Mouse (Mus musculus): Measurements from ENCODE around the gene Acad11. TPM values are rescaled to one million over a fixed set of nuclear protein-coding genes. Genes with fewer than 3 reads are reported as not detected.
A peak's percentile ranks its signal among the peaks of the same experiment; 100 is the strongest.

Acad11 gene
- polyA plus RNA-seq, 1 experiment from 2014 or later: 44.8 TPM

DNA sequence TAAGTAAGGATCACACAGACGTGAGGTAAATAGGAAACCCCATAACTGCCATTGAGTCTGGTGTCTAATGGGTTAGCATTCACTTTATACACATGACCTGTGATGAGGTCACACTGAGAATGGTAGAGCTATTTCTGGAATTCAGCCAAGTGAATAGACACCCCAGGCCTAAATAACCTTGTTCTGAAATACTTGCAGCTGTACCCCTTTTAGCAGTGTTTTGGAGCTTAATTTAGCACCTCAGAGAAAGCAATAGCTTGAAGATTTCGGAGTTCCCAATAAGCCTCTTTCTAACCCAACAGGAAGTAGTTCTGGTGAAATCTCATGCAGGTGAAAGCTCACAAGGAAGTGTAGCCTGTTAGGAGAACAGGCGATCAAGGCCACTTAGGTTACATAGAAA is 63.7 kb downstream of the Acad11 start, which contains the start of gene Ackr4:
Gene Ackr4 (minus strand): TSS at position 101 of the 400 bp plus-strand sequence.
- no peaks in the 10 kb centered on the region for H3K4me1 ChIP-seq (ENCODE audit: control insufficient read depth, insufficient read depth, low read length)
- H3K36me3 ChIP-seq (ENCODE audit: control insufficient read depth, insufficient read depth, low read length): no peaks in the 10 kb centered on the region
- no peak within 1 kb of the TSS for H3K27ac ChIP-seq (ENCODE audit: low read length)
- H3K4me3 ChIP-seq (ENCODE audit: low read length): no peak within 1 kb of the TSS
- H3K9me3 ChIP-seq (ENCODE audit: control insufficient read depth, low read length): no peaks in the 10 kb centered on the region
- no peak within 1 kb of the TSS for H3K9ac ChIP-seq (ENCODE audit: low read depth, low read length)
- no peaks in the 10 kb centered on the region for H3K27me3 ChIP-seq (replicated peaks; ENCODE audit: control insufficient read depth, insufficient read depth, low read length)
- no peak within 1 kb of the TSS for H3K4me2 ChIP-seq (ENCODE audit: low read depth, low read length)
- ATAC-seq: no peak
- 88% methylated on average over 3 of the region's 3 CpGs for WGBS

DNA sequence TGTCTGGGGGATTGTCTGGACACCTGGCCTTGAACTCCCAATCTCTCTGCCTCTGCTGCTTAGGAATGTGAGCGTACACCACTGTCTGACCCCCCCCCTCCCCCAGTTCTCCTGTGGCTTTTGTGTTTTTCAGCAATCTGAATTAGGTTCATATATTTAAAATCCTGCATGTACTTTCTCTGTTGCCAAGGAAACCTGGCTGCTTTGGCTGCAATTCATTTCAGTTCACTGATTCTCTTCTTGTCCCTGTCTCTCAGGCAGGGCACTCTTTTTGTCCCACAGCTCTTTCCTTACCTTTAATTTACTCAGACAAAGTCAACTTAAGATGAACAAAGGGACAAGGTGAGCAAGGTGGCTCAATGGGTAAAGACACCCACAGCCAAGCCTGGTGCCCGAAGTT is 64.9 kb downstream of the Acad11 start:
- no peaks in the 10 kb centered on the region for H3K36me3 ChIP-seq (ENCODE audit: control insufficient read depth, insufficient read depth, low read length)
- H3K4me1 ChIP-seq (ENCODE audit: control insufficient read depth, insufficient read depth, low read length): no peaks in the 10 kb centered on the region
- H3K4me3 ChIP-seq (ENCODE audit: low read length): no peak overlapping the region
- no peak for ATAC-seq
- no peak overlapping the region for H3K9ac ChIP-seq (ENCODE audit: low read depth, low read length)
- WGBS: 66% methylated on average over 2 of the region's 2 CpGs
- no peaks in the 10 kb centered on the region for H3K27me3 ChIP-seq (replicated peaks; ENCODE audit: control insufficient read depth, insufficient read depth, low read length)
- H3K27ac ChIP-seq (ENCODE audit: low read length): no peak overlapping the region
- no peak overlapping the region for H3K4me2 ChIP-seq (ENCODE audit: low read depth, low read length)
- H3K9me3 ChIP-seq (ENCODE audit: control insufficient read depth, low read length): no peaks in the 10 kb centered on the region

DNA sequence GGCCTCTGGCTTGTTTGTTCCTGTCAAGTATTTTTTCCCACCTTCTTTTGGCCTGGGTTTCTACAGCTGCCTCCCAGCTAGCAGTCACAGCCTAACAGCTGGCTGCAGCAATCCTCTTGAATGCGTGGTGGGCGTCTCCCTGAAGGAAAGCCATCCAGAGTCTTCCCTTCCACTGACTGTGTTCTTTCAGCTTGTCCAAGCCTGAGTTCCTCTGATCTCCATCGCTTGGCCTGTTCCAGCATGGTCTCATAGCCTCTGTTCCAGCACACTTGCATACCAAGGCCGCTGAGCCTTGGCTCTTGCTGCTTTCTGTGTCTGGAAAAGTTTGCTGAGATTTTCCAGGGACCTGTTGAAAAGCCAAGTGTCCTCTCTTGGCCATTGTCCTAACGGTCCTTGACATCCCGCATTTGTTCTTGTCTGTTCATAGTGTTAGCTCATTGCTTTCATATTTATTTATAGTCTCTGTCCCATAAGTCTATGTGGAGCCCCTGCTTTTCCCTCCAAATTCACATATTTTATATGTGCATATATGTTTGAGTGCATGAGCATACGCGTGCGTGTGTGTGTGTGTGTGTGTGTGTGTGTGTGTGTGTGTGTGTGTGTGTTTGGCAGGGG is 67.1 kb downstream of the Acad11 start:
- Histone ChIP-seq H3K4me2 (ENCODE audit: low read depth, low read length) (no peak overlapping the region), H3K4me3 (ENCODE audit: low read length) (no peak overlapping the region), H3K27ac (ENCODE audit: low read length) (no peak overlapping the region), H3K36me3 (ENCODE audit: control insufficient read depth, insufficient read depth, low read length) (no peaks in the 10 kb centered on the region), H3K27me3 (replicated peaks; ENCODE audit: control insufficient read depth, insufficient read depth, low read length) (no peaks in the 10 kb centered on the region), H3K9ac (ENCODE audit: low read depth, low read length) (no peak overlapping the region), H3K9me3 (ENCODE audit: control insufficient read depth, low read length) (no peaks in the 10 kb centered on the region), H3K4me1 (ENCODE audit: control insufficient read depth, insufficient read depth, low read length) (no peaks in the 10 kb centered on the region)
- WGBS: 74% methylated on average over 9 of the region's 9 CpGs
- ATAC-seq: peak; percentile 86

DNA sequence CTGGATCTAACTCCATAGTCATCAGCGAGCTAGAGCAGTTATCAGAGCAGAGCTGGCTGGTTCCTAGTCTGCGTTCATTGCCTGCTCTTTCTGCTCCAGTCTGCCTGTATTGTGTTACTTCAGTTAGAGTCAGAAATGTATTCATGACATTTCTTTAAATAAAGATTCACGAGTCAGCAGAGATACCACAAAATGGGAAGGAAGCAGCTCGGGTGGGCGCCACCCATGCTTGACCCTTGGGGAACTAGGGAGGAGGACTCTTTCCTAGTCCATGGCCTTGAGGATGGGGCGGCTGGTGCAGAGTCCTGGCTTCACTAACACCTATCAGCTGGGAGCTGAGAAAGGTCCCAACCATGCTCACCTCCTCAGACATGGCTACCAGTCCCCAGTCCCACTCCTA is 77.2 kb downstream of the Acad11 start:
- no peak overlapping the region for H3K4me2 ChIP-seq (ENCODE audit: low read depth, low read length)
- H3K27ac ChIP-seq (ENCODE audit: low read length): no peak overlapping the region
- no peaks in the 10 kb centered on the region for H3K27me3 ChIP-seq (replicated peaks; ENCODE audit: control insufficient read depth, insufficient read depth, low read length)
- ATAC-seq: no peak
- H3K36me3 ChIP-seq (ENCODE audit: control insufficient read depth, insufficient read depth, low read length): no peaks in the 10 kb centered on the region
- no peaks in the 10 kb centered on the region for H3K9me3 ChIP-seq (ENCODE audit: control insufficient read depth, low read length)
- H3K4me3 ChIP-seq (ENCODE audit: low read length): no peak overlapping the region
- 84% methylated on average over 6 of the region's 6 CpGs for WGBS
- H3K9ac ChIP-seq (ENCODE audit: low read depth, low read length): no peak overlapping the region
- H3K4me1 ChIP-seq (ENCODE audit: control insufficient read depth, insufficient read depth, low read length): no peaks in the 10 kb centered on the region

DNA sequence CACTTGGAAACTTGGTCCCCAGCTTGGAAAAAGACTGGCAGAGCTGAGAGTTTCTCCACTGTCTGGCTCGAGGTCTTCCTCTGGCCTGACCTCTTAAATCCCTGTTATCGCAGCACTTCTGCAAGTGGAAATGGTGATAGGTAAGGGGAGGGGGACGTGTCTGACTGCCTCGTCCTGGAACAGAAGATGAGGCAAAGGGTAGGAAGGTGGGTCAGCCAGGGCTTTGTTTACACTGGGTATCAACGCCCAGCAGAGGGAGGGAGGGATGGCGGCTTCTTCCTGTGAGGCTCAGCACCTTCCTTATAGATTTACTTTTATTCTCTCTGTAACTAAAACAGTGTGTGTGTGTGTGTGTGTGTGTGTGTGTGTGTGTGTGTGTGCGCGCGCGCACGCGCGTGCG is 79.6 kb downstream of the Acad11 start:
- Histone ChIP-seq H3K9ac (ENCODE audit: low read depth, low read length) (no peak overlapping the region), H3K9me3 (ENCODE audit: control insufficient read depth, low read length) (no peaks in the 10 kb centered on the region), H3K36me3 (ENCODE audit: control insufficient read depth, insufficient read depth, low read length) (no peaks in the 10 kb centered on the region), H3K4me1 (ENCODE audit: control insufficient read depth, insufficient read depth, low read length) (no peaks in the 10 kb centered on the region), H3K27me3 (replicated peaks; ENCODE audit: control insufficient read depth, insufficient read depth, low read length) (no peaks in the 10 kb centered on the region), H3K27ac (ENCODE audit: low read length) (no peak overlapping the region), H3K4me3 (ENCODE audit: low read length) (no peak overlapping the region), H3K4me2 (ENCODE audit: low read depth, low read length) (no peak overlapping the region)
- WGBS: 59% methylated on average over 14 of the region's 14 CpGs
- 0 out of 2 replicates have a peak, but pooled peaks have one; percentile 38 for ATAC-seq

DNA sequence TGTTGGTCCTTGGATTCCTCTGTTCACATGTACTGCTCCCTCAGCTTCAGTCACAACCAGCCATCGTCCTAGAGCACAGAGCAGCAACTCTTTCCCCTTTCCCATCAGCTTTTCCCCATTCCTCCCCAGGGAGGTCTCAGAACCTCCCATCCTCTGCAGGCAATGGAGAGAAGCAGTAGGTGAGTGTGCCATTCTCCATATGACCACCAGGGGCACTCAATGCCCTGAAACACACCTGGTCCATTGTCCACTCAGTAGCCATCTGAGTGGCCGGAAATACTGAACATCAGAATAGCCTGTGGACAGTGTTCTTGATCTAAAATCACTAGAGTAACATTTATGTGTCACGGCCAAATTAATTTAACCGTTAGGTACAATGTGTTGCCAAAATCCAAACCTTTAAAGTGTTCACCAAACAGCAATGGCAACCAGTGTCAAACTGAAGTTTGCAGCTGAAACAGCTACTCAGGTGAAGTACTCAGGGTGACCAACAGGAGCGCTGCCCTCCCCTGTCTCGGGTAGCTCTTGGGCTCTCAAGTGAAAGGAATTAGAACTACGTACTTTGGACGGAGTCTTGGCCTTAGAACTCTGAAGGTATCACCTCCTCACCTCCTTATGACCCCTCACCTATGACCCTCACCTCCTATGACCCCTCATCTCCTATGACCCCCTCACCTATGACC is 81.3 kb downstream of the Acad11 start:
- H3K9ac ChIP-seq (ENCODE audit: low read depth, low read length): no peak overlapping the region
- H3K36me3 ChIP-seq (ENCODE audit: control insufficient read depth, insufficient read depth, low read length): no peaks in the 10 kb centered on the region
- no peaks in the 10 kb centered on the region for H3K4me1 ChIP-seq (ENCODE audit: control insufficient read depth, insufficient read depth, low read length)
- H3K4me2 ChIP-seq (ENCODE audit: low read depth, low read length): no peak overlapping the region
- H3K27me3 ChIP-seq (replicated peaks; ENCODE audit: control insufficient read depth, insufficient read depth, low read length): no peaks in the 10 kb centered on the region
- no peak overlapping the region for H3K4me3 ChIP-seq (ENCODE audit: low read length)
- ATAC-seq: no peak
- 81% methylated on average over 8 of the region's 8 CpGs for WGBS
- no peak overlapping the region for H3K27ac ChIP-seq (ENCODE audit: low read length)
- no peaks in the 10 kb centered on the region for H3K9me3 ChIP-seq (ENCODE audit: control insufficient read depth, low read length)

DNA sequence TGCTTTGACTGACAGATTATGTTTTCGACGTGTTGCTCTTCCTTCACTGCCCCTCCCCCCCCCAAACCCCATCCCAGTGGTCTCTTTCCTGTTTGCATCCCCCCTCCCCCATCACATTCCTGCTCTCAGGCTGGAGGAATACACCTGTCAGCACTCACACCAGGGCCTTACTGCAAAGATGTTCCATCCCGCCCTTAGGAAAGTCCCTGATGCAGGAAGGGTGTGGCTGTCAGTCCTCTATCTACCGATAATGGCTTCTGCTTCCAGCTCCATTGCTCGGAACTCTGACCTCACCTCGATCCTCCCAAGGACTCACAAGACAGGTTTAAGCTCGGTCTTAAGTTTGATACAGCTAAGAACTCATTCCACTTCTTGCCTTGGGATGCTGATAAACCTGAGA is 83.5 kb downstream of the Acad11 start:
- Histone ChIP-seq H3K4me2 (ENCODE audit: low read depth, low read length) (no peak overlapping the region), H3K4me3 (ENCODE audit: low read length) (no peak overlapping the region), H3K9me3 (ENCODE audit: control insufficient read depth, low read length) (no peaks in the 10 kb centered on the region), H3K4me1 (ENCODE audit: control insufficient read depth, insufficient read depth, low read length) (no peaks in the 10 kb centered on the region), H3K27ac (ENCODE audit: low read length) (no peak overlapping the region), H3K36me3 (ENCODE audit: control insufficient read depth, insufficient read depth, low read length) (peaks cover 3% of the 10 kb centered on the region; the same call in 1 of the 2 replicates), H3K9ac (ENCODE audit: low read depth, low read length) (no peak overlapping the region), H3K27me3 (replicated peaks; ENCODE audit: control insufficient read depth, insufficient read depth, low read length) (no peaks in the 10 kb centered on the region)
- no peak for ATAC-seq
- WGBS: 78% methylated on average over 7 of the region's 7 CpGs

DNA sequence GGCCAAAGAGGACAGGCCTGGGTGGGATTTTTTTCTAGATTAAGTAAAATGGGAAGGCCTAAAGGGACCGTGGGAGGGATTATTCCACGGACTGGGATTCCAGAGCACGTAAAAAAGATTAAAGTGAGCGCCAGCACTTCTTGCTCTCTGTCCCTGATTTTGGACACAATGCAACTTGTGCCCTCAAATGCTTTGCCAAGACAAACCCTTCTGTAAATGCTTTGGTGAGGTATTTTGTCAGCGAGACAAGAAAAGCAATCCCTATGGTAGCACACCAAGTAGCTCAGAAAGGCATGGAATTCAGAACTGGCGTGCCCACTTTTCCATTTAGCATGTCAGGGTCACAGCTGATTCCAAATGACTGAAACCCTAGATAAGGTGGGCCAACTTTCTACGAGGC is 85.8 kb downstream of the Acad11 start:
- Histone ChIP-seq H3K9ac (ENCODE audit: low read depth, low read length) (no peak overlapping the region), H3K4me2 (ENCODE audit: low read depth, low read length) (no peak overlapping the region), H3K4me3 (ENCODE audit: low read length) (no peak overlapping the region), H3K27ac (ENCODE audit: low read length) (no peak overlapping the region), H3K36me3 (ENCODE audit: control insufficient read depth, insufficient read depth, low read length) (peaks cover 3% of the 10 kb centered on the region; the same call in 1 of the 2 replicates), H3K9me3 (ENCODE audit: control insufficient read depth, low read length) (no peaks in the 10 kb centered on the region), H3K4me1 (ENCODE audit: control insufficient read depth, insufficient read depth, low read length) (no peaks in the 10 kb centered on the region), H3K27me3 (replicated peaks; ENCODE audit: control insufficient read depth, insufficient read depth, low read length) (no peaks in the 10 kb centered on the region)
- ATAC-seq: no peak
- WGBS: 92% methylated on average over 7 of the region's 7 CpGs

DNA sequence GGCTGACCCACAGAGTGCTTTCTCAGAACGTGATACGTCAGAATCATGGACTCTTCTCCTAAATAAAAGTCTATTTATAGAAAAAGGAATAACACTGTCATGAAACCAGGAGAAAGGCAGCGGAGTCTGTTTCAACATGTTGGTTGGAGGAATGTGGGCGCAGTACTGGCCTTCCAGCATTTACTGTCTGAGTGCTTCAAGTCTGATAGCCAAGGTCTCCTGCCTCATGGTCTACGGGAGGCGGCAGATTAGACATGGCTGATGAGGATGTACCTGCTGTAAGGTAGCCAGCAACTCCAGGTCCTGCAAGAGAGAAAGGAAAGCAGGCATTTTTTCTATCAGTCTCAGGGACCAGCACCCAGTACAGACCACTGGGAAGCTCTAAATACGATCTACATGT is 88.9 kb downstream of the Acad11 start:
- ATAC-seq: no peak
- H3K27ac ChIP-seq (ENCODE audit: low read length): no peak overlapping the region
- no peak overlapping the region for H3K4me2 ChIP-seq (ENCODE audit: low read depth, low read length)
- WGBS: 86% methylated on average over 7 of the region's 7 CpGs
- H3K4me1 ChIP-seq (ENCODE audit: control insufficient read depth, insufficient read depth, low read length): no peaks in the 10 kb centered on the region
- peaks cover 17% of the 10 kb centered on the region for H3K36me3 ChIP-seq (ENCODE audit: control insufficient read depth, insufficient read depth, low read length)
- no peaks in the 10 kb centered on the region for H3K9me3 ChIP-seq (ENCODE audit: control insufficient read depth, low read length)
- H3K4me3 ChIP-seq (ENCODE audit: low read length): no peak overlapping the region
- no peak overlapping the region for H3K9ac ChIP-seq (ENCODE audit: low read depth, low read length)
- no peaks in the 10 kb centered on the region for H3K27me3 ChIP-seq (replicated peaks; ENCODE audit: control insufficient read depth, insufficient read depth, low read length)
